In the genomic region with DNA sequence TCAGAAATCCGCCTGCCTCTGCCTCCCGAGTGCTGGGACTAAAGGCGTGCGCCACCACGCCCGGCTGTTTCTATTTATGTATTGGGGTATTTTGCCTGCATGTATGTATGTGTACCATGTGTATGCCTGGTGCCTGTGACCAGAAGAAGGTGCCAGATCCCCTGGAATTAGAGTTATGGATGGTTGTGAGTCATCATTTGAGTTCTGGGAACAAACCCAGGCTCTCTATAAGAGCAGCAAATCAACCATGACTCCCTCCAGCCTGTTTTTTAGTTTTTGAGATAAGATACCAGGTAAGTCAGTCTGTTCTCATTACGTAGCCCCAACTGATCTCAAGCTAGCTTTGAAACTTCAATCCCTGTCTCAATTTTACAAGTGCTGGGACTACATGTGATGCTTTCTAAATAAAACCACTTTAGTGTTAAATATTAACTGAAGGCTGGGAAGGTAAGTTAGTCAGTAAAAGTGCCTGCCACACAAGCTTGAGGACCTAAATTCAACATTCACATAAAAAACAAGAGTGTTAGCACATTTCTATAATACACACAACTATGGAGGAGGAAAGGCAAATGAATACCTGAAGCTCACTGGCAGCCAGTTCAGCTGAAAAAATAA, we compare ENCODE assay signal across 23 mouse cellular contexts. TPM values are rescaled to one million over a fixed set of nuclear protein-coding genes. Genes with fewer than 3 reads are reported as not detected.
DNase-seq lines count a peak whose midpoint lies in the region; ATAC-seq and TF ChIP-seq lines count a peak whose summit lies in the region.
"Had no signal": no experiment of that assay in that cellular context is flagged by ENCODE, and none has a peak within 500 bp of the region (broad histone marks: within the 10 kb centered on the region; RNA-seq: fewer than 3 reads in every experiment).

No protein-coding gene starts in this region.

- no peaks in the 10 kb centered on the region for H3K36me3 ChIP-seq in liver, adult 2 months (ENCODE audit: control insufficient read depth, insufficient read depth, low read length)
- H3K36me3 ChIP-seq in liver, embryonic 12.5 days, result no peaks in the 10 kb centered on the region
- H3K36me3 ChIP-seq: embryonic facial prominence, embryonic 15.5 days; heart, embryonic 10.5 days; hindbrain, embryonic 12.5 days had no signal

- DNase-seq in cerebellum, adult 2 months, result peak; percentile 40 to 73
- no peak for DNase-seq in cerebellum, adult 9-11 months
- peak; percentile 14 for DNase-seq in kidney, adult 11 months
- DNase-seq in kidney, postnatal 25 days, result no peak
- DNase-seq in liver, adult 2 months (ENCODE audit: extremely low read depth, low read depth, low spot score), result peak; percentile 80
- peak; percentile 46 for DNase-seq in 3T3-L1 (ENCODE audit: low read depth, low spot score)
- DNase-seq in urinary bladder, adult 18-20 months (ENCODE audit: low spot score in 2 of 2), result no peak
- DNase-seq: adrenal gland, postnatal 14 days; cerebellum, adult 8-10 months; embryo, embryonic 11 days; gastrocnemius, postnatal 10 days; heart, adult 18-20 months; heart, postnatal 10 days; heart, postnatal 4 days had no signal

- ATAC-seq in liver, embryonic 12.5 days, result no peak
- ATAC-seq: forebrain, embryonic 14.5 days; hindbrain, embryonic 16.5 days; inflammation-experienced regulatory T-cells, adult 6 months had no signal

- H3K9ac ChIP-seq in liver, adult 2 months (ENCODE audit: low read depth, low read length), result no peak overlapping the region
- no peak overlapping the region for H3K9ac ChIP-seq in liver, embryonic 12.5 days
- H3K9ac ChIP-seq: embryonic facial prominence, embryonic 15.5 days; hindbrain, embryonic 12.5 days had no signal

- no peak overlapping the region for H3K4me3 ChIP-seq in cerebellum, adult 2 months (replicated peaks; ENCODE audit: insufficient read depth, low read depth, low read length)
- no peak overlapping the region for H3K4me3 ChIP-seq in liver, adult 2 months (ENCODE audit: insufficient read depth, low read depth, low read length)
- no peak overlapping the region for H3K4me3 ChIP-seq in liver, embryonic 12.5 days
- H3K4me3 ChIP-seq: embryonic facial prominence, embryonic 15.5 days; erythroblast, embryonic 14.5 days; forebrain, embryonic 10.5 days; heart, embryonic 10.5 days; hindbrain, embryonic 12.5 days had no signal

- no peak overlapping the region for H3K4me2 ChIP-seq in liver, embryonic 12.5 days
- H3K4me2 ChIP-seq: embryonic facial prominence, embryonic 15.5 days; hindbrain, embryonic 12.5 days had no signal

- TF ChIP-seq POLR2A in cerebellum, adult 2 months (IDR thresholded peaks at IDR 0.05; ENCODE audit: borderline replicate concordance, insufficient read depth, low read length), result no peak
- TF ChIP-seq POLR2A in liver, adult 2 months (IDR thresholded peaks at IDR 0.05; ENCODE audit: extremely low read depth, insufficient read depth, low read length), result no peak

- no peaks in the 10 kb centered on the region; the same call in 1 of the 2 replicates for H3K4me1 ChIP-seq in cerebellum, adult 2 months (ENCODE audit: control insufficient read depth, insufficient read depth, low read length)
- H3K4me1 ChIP-seq in liver, adult 2 months (ENCODE audit: control insufficient read depth, insufficient read depth, low read length), result peaks cover 10% of the 10 kb centered on the region
- H3K4me1 ChIP-seq in liver, embryonic 12.5 days, result peaks cover 6% of the 10 kb centered on the region; the same call in 1 of the 2 replicates
- H3K4me1 ChIP-seq: embryonic facial prominence, embryonic 15.5 days; forebrain, embryonic 10.5 days; heart, embryonic 10.5 days; hindbrain, embryonic 12.5 days had no signal

- peaks cover 11% of the 10 kb centered on the region; the same call in 1 of the 2 replicates for H3K79me2 ChIP-seq in liver, adult 2 months (ENCODE audit: control insufficient read depth, insufficient read depth, low read length)

- H3K27ac ChIP-seq in cerebellum, adult 2 months (ENCODE audit: insufficient read depth, low read length), result peak overlapping the region; percentile 61; the same call in 1 of the 2 replicates
- peak overlapping the region; percentile 57 for H3K27ac ChIP-seq in liver, adult 2 months (replicated peaks; ENCODE audit: insufficient read depth, low read depth, low read length)
- no peak overlapping the region for H3K27ac ChIP-seq in liver, embryonic 12.5 days
- H3K27ac ChIP-seq: embryonic facial prominence, embryonic 15.5 days; forebrain, embryonic 10.5 days; heart, embryonic 10.5 days; hindbrain, embryonic 12.5 days had no signal

- no peaks in the 10 kb centered on the region for H3K9me3 ChIP-seq in liver, embryonic 12.5 days (replicated peaks)
- H3K9me3 ChIP-seq: embryonic facial prominence, embryonic 15.5 days; forebrain, embryonic 10.5 days; heart, embryonic 10.5 days; hindbrain, embryonic 12.5 days had no signal

- H3K27me3 ChIP-seq in cerebellum, adult 2 months (ENCODE audit: control insufficient read depth, insufficient read depth, low read length), result no peaks in the 10 kb centered on the region
- H3K27me3 ChIP-seq in liver, adult 2 months (ENCODE audit: control insufficient read depth, insufficient read depth, low read length), result no peaks in the 10 kb centered on the region
- no peaks in the 10 kb centered on the region for H3K27me3 ChIP-seq in liver, embryonic 12.5 days (replicated peaks)
- H3K27me3 ChIP-seq: embryonic facial prominence, embryonic 15.5 days; hindbrain, embryonic 12.5 days had no signal

- TF ChIP-seq CTCF in cerebellum, adult 2 months (IDR thresholded peaks at IDR 0.05; ENCODE audit: borderline replicate concordance, insufficient read depth, low read depth, low read length), result no peak
- TF ChIP-seq CTCF in liver, adult 2 months (IDR thresholded peaks at IDR 0.05; ENCODE audit: low read depth, low read length), result no peak

- 65% methylated on average over 7 of the region's 7 CpGs for WGBS in cerebellum, adult 2 months
- 87% methylated on average over 7 of the region's 7 CpGs for WGBS in liver, adult 2 months
- WGBS in liver, embryonic 12.5 days (ENCODE audit: insufficient replicate concordance), result 79% methylated on average over 7 of the region's 7 CpGs

RNA-seq across cellular contexts. Expression of gene Strbp, which starts 21.4 kb away (rescaled TPM):
- polyA plus RNA-seq in cerebellum, adult 2 months (2012; rRNA removed), result 49.5 and 50.6 TPM in 2 replicates
- total RNA-seq in liver, adult 2 months (2014; rRNA removed), result 18.6 TPM in 2 replicates
- 2.6 and 3.9 TPM in 2 replicates for polyA plus RNA-seq in liver, adult 2 months (2012; rRNA removed)
- 24.1 and 24.3 TPM in 2 replicates for polyA plus RNA-seq in liver, embryonic 12.5 days (2016; fragmentation: Nextera tagmentation; extraction: Ambion mirVana)

Comparison
In these comparisons a context has a peak if more than half of its experiments do, and no peak if none do; other contexts are left out.
1. DNase-seq: peak in cerebellum, adult 2 months (2 of 2), kidney, adult 11 months (single experiment), liver, adult 2 months (single experiment) and 3T3-L1 (single experiment); none in cerebellum, adult 9-11 months (single experiment), kidney, postnatal 25 days (0 of 2) and urinary bladder, adult 18-20 months (0 of 2).